Mouse (Mus musculus): ENCODE measurements around the gene Gm49776.
A peak's percentile ranks its signal among the peaks of the same experiment; 100 is the strongest.

Gene Gm49776

DNA sequence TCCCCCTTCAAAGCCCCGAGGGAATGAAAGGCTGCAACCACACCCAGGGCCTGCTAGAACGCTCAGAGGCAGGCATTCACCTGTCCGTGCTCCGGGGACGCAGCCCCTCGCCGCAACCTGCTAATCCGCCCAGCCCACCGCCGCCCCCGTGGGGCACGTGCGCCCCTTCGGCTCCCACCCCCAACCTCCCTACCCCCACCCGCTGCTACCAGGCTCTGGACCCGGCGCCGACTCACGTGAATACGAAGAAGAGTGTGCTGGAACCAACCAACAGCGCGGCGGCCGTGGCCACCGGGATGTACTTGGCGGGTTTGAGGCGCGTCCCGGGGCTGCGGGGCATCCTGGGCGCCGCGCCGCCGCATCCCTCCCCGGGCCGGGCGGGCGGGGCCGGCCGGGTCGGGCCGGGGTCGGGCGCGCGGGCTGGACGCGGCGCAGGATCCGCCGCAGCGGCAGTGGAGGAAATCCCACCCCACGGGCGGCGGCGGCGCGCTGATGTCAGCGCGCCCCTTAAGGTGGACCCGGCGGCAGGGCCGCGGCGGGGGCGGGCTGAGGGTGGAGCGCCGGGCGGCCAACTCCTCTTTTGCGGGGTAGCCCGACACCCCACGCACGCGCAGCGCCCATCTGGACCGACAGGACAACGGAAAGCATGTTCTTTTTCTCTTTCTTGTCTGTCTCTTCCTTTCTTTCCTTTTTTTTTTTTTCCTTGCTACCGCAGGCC, 23.3 kb downstream of the Gm49776 start, which contains the start of gene Zdhhc8:
Gene Zdhhc8, minus strand, starts transcription at position 466 of the 718 bp plus-strand sequence.
- peak; percentile 36 to 59 for DNase-seq (ENCODE audit: low spot score in 2 of 2)

- DNase-seq (ENCODE audit: low spot score in 2 of 2) = peak; percentile 5 to 22
Observed at GRCm38 (mm10) chr16:18233919-18234670, 24.0 kb downstream of the Gm49776 start.

- DNase-seq (ENCODE audit: low spot score in 2 of 2) = peak; percentile 45 to 61
Observed at GRCm38 (mm10) chr16:18233451-18233850, 24.7 kb downstream of the Gm49776 start.

- no peak for DNase-seq (ENCODE audit: low spot score in 2 of 2)
Observed at GRCm38 (mm10) chr16:18231451-18231850, 26.7 kb downstream of the Gm49776 start.

- DNase-seq (ENCODE audit: low spot score in 2 of 2) = peak; percentile 38 to 51
Observed at GRCm38 (mm10) chr16:18231047-18231446, 27.1 kb downstream of the Gm49776 start.

GRCm38 (mm10) chr16:18230617-18231016, 27.5 kb downstream of the Gm49776 start:
- peak in 1 of 2 experiments; percentile 15 for DNase-seq (ENCODE audit: low spot score in 2 of 2)

GRCm38 (mm10) chr16:18229622-18230021, 28.5 kb downstream of the Gm49776 start:
- DNase-seq (ENCODE audit: low spot score in 2 of 2) = no peak

DNA sequence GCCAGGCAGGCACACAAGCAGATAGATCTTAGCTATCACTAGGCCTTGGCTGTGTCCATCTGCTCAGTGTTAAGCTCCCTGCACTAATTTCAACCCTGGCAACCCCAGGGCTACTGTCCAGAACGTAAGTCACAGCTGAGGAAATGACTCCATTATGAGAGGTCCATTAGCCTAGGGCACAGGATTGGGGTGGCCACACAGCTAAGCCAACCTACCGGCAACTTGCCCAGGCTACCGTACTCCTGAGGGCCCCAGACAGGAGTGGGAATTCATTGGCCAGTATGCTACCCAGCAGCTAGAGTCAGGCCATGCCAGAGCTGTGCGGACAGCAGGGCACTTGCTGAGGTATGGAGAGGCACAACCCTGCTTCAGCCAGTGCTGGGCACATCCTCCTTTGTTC, 29.3 kb downstream of the Gm49776 start:
- DNase-seq (ENCODE audit: low spot score in 2 of 2) = no peak

DNA sequence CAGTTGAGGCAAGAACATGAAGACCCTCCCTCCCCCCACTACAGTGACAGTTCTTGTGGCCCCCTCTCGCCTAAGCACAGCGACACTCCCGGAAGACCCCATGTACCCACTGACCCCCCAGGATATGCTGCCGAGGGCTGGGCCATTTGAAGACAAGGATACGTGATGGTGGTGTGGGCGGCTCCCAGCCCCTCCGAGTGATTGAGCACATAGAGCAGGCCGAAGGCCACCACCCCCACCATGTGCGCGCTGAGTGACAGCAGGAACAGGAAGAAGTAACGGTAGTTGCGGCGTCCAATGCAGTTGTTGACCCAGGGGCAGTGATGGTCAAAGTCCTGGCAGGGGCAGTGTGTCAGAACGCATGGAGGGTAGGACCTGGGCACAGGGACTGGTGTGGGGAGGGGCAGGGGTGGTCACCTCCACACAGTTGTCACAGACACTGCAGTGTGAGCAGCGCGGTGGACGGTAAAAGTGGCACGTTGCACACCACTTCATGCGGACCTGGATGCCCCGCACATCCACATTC, 30.2 kb downstream of the Gm49776 start:
- no peak for DNase-seq (ENCODE audit: low spot score in 2 of 2)

DNA sequence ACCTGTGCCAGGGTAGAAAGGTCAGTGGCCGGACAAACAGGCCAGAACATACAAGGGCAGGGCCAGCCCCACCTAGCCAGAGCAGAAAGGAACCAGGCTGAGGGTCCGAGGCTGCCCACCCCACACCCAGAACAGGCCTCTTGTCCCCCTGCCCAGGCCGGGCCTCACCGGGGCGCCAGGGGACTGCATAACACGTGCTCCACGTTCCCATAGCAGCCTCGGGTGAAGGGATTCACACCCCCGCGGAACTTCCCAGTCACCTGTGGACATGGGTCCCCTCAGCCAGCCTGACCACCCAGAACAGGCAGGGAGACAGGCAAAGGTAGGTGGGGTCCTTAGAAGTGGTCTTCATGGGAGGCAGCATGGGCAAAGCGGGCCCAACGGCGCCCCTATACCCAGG, 30.9 kb downstream of the Gm49776 start:
- no peak for DNase-seq (ENCODE audit: low spot score in 2 of 2)

DNA sequence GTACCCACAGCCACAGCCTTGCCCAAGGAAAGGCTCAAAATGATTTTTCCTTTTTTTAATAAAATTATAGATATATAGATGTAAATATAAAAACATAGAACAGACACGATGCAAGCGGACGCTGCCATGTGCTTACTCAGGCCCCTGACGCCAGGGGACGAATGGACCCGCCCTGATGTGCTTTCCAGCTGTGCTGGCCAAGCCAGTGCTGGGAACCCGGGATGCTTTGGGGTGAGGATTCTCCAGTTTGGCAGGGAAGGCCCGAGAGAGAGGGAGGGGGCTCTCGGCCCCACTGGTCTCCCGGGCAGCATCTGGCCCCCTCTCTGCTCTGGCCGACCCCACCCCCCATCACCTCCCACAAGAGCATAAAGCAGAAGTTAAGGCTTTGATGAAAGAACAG, 35.9 kb downstream of the Gm49776 start:
- DNase-seq (ENCODE audit: low spot score in 2 of 2) = no peak

DNA sequence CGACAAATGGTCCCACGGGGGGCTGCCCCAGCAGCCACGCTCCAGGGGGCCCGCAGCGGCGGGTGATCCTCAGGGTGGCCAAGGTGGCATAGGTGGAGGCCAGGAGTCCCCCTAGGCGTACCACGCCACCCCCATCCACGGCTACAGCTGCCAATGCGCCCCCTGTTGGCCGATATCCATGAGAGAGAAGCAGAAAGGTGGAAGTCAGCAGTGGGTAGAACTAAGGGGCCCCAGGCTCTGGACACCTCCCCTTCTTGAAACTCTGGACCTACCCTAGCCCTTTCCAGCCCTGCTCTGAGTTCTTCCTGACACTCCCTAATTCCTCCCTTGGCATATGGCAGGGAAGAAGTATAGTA, 36.6 kb downstream of the Gm49776 start:
- peak in 1 of 2 experiments; percentile 51 for DNase-seq (ENCODE audit: low spot score in 2 of 2)

- DNase-seq (ENCODE audit: low spot score in 2 of 2) = no peak
Observed at GRCm38 (mm10) chr16:18220856-18221542, 37.1 kb downstream of the Gm49776 start.

DNA sequence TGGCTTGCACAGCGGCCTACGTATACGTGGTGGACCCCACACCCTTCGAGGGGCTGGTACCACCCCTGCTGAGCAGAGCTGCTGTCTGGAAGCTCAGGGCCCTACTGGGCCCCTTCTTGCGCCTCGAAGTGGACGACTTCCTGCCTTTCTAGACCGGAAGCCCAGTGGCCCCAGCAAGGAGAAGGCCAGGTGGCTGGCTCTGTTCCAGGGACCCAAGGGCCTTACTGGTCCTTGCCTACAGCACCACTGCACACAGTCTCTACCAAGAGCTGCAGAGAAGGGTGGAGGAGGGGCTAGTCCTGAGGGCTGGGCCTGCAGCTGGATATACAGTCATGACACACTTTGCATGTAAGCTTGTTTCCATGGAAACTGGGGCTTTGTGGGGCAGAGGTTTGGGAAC, 38.1 kb downstream of the Gm49776 start:
- DNase-seq (ENCODE audit: low spot score in 2 of 2) = peak; percentile 74 to 76

DNA sequence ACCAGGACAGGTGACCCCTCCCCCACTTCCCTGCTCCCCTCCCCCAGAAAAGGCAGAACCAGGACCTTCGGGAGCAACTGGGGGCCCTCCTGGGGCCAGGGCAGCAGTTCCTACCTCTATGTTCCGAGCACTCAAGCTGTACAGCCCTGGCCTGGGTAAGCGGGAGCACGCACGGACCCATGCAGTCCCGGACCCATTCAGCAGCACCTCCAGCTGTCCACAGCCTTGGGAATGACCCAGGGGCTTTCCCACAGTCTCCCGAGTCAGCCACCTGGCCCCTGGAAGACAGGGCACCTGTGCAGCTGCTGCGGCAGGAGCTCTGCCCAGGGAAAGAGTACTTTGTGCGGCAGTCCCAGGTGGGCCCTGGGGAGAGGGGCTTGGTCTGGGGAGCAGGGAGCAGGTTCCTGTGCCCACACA, 39.5 kb downstream of the Gm49776 start:
- DNase-seq (ENCODE audit: low spot score in 2 of 2) = no peak

DNA sequence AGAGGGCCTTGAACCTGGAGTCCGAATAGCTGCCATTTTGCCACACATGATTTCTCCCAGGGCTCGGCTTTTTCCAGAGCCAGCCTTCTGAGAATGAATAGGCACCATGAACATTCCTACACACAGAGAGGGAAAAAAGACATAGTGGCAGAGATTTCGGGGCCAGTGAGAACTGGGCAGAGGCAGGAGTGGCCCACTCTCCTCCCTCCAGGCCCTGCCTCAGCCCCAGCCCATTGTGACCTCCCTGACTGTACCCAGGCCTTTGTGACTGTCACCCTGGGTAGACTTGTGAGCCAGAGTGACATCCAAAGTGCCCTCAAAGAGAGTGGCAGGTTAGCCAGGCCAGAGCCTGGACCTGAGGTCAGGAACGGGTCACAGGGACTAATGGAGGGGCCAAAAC, 40.5 kb downstream of the Gm49776 start, which contains the start of gene Ccdc188:
Gene Ccdc188, plus strand, starts transcription at position 301 of the 400 bp plus-strand sequence.
- no peak for DNase-seq (ENCODE audit: low spot score in 2 of 2)

DNA sequence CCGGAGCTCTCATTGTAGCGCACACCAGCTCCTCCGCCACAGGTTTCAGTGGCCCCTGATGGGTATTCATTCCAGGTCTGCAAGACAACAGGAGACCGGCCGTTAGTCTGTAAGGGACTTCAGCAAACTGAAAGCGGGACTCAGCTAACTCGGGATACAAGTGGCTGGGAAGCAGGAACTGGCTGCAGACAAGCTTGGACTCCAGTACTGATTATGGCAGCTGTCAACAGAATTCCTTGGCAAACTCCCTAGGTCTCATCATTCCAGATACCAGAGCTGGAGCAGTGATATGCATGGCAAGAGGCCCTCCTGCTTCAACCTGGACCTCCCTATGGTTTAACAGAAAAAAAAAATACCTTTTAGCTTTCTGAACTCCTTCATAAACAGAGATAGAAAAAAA, 43.3 kb downstream of the Gm49776 start:
- no peak for DNase-seq (ENCODE audit: low spot score in 2 of 2)

GRCm38 (mm10) chr16:18213689-18214088, 44.4 kb downstream of the Gm49776 start:
- DNase-seq (ENCODE audit: low spot score in 2 of 2) = no peak

DNA sequence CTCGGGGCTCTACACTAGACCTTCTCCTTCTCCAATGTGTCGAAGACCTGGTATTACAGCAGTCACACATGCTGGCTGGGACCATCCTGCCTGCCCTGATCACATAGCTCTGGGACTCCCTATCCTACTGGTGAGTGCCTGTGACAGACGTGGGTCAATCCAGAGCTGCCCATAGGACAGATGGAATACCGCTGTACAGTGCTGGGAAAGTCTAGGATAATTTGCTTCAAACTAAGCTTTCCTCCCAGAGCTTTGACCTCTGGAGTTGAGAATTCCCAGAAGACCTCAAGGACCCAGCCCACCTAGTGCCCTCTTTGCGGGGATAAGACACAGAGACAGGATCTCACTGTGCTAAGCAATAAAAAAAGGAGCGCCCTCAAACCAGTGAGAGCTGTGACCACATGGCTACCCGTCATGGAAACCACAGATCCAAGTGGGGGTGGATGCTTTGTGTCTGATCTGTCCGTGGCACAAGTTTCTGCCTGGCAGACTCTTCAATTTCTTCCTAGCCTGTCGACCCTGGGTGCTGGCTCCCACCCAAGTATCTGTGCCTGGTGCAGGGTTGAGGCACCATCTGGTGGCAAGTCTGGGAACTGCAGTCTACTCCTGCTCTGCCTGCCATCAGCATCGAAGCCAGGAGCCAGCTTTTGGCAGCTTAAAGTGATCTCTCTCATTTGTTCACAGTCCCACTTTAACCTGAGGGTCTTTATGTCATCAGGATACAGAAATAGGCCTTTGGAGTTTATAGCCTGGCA, 46.5 kb downstream of the Gm49776 start:
- DNase-seq (ENCODE audit: low spot score in 2 of 2) = peak; percentile 68 to 92

GRCm38 (mm10) chr16:18210701-18211416, 47.3 kb downstream of the Gm49776 start:
- DNase-seq (ENCODE audit: low spot score in 2 of 2) = peak in 1 of 2 experiments; percentile 70

All from thymus, postnatal 10 days (tissue).